Mouse (Mus musculus): Measurements from ENCODE around the gene Ctnnd2. TPM values are rescaled to one million over a fixed set of nuclear protein-coding genes. Genes with fewer than 3 reads are reported as not detected.

The Ctnnd2 gene
- polyA plus RNA-seq, 1 experiment: 0.02 TPM

DNA sequence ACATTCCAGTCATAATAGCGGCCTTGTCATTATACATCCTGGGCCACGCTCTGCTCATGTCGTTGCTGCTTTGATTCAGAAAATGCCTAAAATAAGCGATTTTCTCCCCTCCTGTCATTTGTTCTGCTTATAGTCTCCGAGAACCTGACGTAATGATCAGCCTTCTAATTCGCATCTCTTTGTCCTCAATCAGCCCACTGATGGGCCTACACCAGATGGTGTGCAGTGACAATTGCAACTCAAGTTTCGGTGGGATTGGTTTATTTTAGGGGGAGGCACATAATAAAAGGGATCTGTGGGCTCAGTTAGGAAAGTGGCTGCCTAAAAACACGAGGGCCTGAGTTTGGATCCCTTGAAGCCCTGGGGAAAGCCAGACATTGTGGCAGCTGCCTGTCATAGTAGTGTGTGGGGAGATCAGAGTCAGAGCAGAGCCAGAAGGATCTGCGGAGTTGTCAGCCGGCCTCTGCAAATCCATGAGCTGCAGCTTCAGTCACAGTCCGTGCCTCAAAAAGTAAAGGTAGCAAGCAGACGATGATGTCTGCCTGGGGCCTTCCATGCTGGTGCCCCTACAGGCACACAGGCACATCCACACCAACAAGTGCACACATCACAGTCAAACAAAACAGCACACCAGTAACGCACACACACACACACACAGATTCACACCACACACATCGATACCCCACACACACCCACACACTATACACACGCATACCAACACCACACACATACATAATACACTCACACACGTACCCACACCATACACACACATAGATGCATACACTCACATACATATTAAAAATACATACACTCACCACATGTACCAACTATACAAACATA lies 655.3 kb downstream of the Ctnnd2 start:
- TF ChIP-seq TCF3 (IDR thresholded peaks at IDR 0.05; ENCODE audit: insufficient read length, low read depth): no peak
- TF ChIP-seq MAX (IDR thresholded peaks at IDR 0.05; ENCODE audit: low read depth): no peak
- no peak for TF ChIP-seq POLR2A (IDR thresholded peaks at IDR 0.05; ENCODE audit: insufficient read length, low read depth)
- no peak for TF ChIP-seq TCF12 (IDR thresholded peaks at IDR 0.05; ENCODE audit: insufficient read depth, poor library complexity, severe bottlenecking)
- no peak for TF ChIP-seq POLR2AphosphoS2 (IDR thresholded peaks at IDR 0.05; ENCODE audit: insufficient read length, low read depth)
- no peak for TF ChIP-seq REST (IDR thresholded peaks at IDR 0.05; ENCODE audit: insufficient read depth, insufficient read length)
- TF ChIP-seq MYOD1 (IDR thresholded peaks at IDR 0.05; ENCODE audit: control insufficient read depth in 1 of 3, insufficient read length in 2 of 3, low read depth in 2 of 3): no peak
- TF ChIP-seq E2F4 (IDR thresholded peaks at IDR 0.05; ENCODE audit: insufficient read depth): no peak
- no peak for TF ChIP-seq CEBPB (IDR thresholded peaks at IDR 0.05; ENCODE audit: insufficient read depth, poor library complexity, severe bottlenecking)
- no peak for TF ChIP-seq SRF (IDR thresholded peaks at IDR 0.05; ENCODE audit: control insufficient read depth, insufficient read length, low read depth)
- TF ChIP-seq MYOG (IDR thresholded peaks at IDR 0.05; ENCODE audit: control insufficient read depth in 1 of 3, insufficient read depth in 1 of 3, insufficient read length in 2 of 3, low read depth in 2 of 3): no peak
- no peak for TF ChIP-seq USF1 (IDR thresholded peaks at IDR 0.05; ENCODE audit: low read depth)
- Histone ChIP-seq H3K36me3 (ENCODE audit: control insufficient read depth, insufficient read depth) (no peaks in the 10 kb centered on the region), H3K4me3 (no peak overlapping the region), H3K79me2 (ENCODE audit: control insufficient read depth, insufficient read depth) (no peaks in the 10 kb centered on the region), H3K27me3 (ENCODE audit: control insufficient read depth, insufficient read depth, insufficient read length) (no peaks in the 10 kb centered on the region), H3K4me2 (ENCODE audit: low read depth) (no peak overlapping the region), H3ac (ENCODE audit: control insufficient read depth, insufficient read length) (no peak overlapping the region)

DNA sequence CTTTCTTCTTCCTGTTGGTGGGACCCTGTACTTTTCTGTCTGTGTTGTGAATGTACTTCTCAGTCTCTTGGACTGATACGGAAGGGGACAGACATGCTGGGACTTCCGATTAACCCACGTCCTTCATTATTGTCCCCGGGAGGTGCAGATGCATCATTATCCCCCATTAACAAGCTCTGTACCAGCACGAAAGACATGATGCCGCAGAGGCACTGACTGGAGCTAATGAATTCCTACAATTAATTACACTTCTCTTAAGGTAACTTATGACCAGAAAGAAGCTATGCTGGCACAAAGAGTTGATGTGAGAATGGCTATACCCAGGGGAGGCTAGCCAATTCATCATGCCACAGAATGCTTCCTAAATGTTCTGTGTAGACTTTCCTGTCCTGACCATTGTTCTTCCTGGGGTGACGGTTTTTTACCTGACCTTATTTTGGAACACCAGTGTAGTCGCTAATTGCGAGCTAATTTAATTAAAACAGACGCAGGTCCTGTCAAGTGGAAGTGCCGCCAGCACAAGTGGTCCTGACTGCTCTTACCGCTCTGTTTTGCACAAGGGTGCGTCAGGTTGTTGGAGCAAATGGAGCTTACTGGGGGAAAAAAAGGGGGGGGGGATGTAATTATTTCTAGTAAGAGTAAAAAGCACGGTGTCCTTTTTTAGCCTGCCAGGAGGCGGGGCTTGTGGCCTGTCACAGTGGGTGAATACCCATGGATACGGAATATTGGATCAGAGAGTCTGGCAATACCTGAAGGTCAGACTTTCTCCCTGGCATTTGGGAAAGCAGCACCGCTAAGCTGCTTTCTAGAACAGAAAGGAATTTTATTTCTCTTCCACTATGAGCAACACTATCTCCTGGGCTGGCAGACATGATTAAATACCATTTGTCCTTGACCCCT lies 685.1 kb downstream of the Ctnnd2 start:
- TF ChIP-seq TCF12 (IDR thresholded peaks at IDR 0.05; ENCODE audit: insufficient read depth, poor library complexity, severe bottlenecking): no peak
- TF ChIP-seq USF1 (IDR thresholded peaks at IDR 0.05; ENCODE audit: low read depth): no peak
- no peak for TF ChIP-seq TCF3 (IDR thresholded peaks at IDR 0.05; ENCODE audit: insufficient read length, low read depth)
- no peak for TF ChIP-seq MYOD1 (IDR thresholded peaks at IDR 0.05; ENCODE audit: control insufficient read depth in 1 of 3, insufficient read length in 2 of 3, low read depth in 2 of 3)
- no peak for TF ChIP-seq SRF (IDR thresholded peaks at IDR 0.05; ENCODE audit: control insufficient read depth, insufficient read length, low read depth)
- no peak for TF ChIP-seq REST (IDR thresholded peaks at IDR 0.05; ENCODE audit: insufficient read depth, insufficient read length)
- TF ChIP-seq CEBPB (IDR thresholded peaks at IDR 0.05; ENCODE audit: insufficient read depth, poor library complexity, severe bottlenecking): no peak
- no peak for TF ChIP-seq E2F4 (IDR thresholded peaks at IDR 0.05; ENCODE audit: insufficient read depth)
- TF ChIP-seq POLR2A (IDR thresholded peaks at IDR 0.05; ENCODE audit: insufficient read length, low read depth): no peak
- no peak for TF ChIP-seq MYOG (IDR thresholded peaks at IDR 0.05; ENCODE audit: control insufficient read depth in 1 of 3, insufficient read depth in 1 of 3, insufficient read length in 2 of 3, low read depth in 2 of 3)
- no peak for TF ChIP-seq POLR2AphosphoS2 (IDR thresholded peaks at IDR 0.05; ENCODE audit: insufficient read length, low read depth)
- no peak for TF ChIP-seq MAX (IDR thresholded peaks at IDR 0.05; ENCODE audit: low read depth)
- Histone ChIP-seq H3K4me3 (no peak overlapping the region), H3K27me3 (ENCODE audit: control insufficient read depth, insufficient read depth, insufficient read length) (no peaks in the 10 kb centered on the region), H3K4me2 (ENCODE audit: low read depth) (no peak overlapping the region), H3K79me2 (ENCODE audit: control insufficient read depth, insufficient read depth) (no peaks in the 10 kb centered on the region), H3K36me3 (ENCODE audit: control insufficient read depth, insufficient read depth) (no peaks in the 10 kb centered on the region), H3ac (ENCODE audit: control insufficient read depth, insufficient read length) (no peak overlapping the region)

DNA sequence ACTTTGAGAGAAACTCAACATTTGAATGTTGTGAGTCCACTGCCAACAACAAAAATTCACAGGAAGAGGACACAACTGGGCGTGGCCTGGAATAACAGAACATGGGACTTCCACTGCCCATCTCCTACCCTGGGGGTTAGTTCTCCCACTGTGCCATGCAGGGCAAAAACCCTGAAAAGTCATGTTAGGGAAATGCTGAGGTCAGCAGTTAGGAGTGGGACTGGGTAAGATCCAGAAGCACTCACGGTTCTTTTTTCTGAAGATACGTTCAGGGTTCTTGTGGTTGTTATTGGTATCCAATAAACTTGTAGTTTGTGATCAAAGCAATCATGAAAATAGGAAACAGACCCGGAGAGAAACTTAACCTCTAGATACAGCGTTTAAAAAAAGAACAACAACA lies 695.0 kb downstream of the Ctnnd2 start:
- Histone ChIP-seq H3K36me3 (ENCODE audit: control insufficient read depth, insufficient read depth) (no peaks in the 10 kb centered on the region), H3K4me3 (no peak overlapping the region), H3ac (ENCODE audit: control insufficient read depth, insufficient read length) (no peak overlapping the region), H3K79me2 (ENCODE audit: control insufficient read depth, insufficient read depth) (no peaks in the 10 kb centered on the region), H3K4me2 (ENCODE audit: low read depth) (no peak overlapping the region), H3K27me3 (ENCODE audit: control insufficient read depth, insufficient read depth, insufficient read length) (no peaks in the 10 kb centered on the region)
- TF ChIP-seq POLR2A (IDR thresholded peaks at IDR 0.05; ENCODE audit: insufficient read length, low read depth) (no peak), CEBPB (IDR thresholded peaks at IDR 0.05; ENCODE audit: insufficient read depth, poor library complexity, severe bottlenecking) (no peak), MYOG (IDR thresholded peaks at IDR 0.05; ENCODE audit: control insufficient read depth in 1 of 3, insufficient read depth in 1 of 3, insufficient read length in 2 of 3, low read depth in 2 of 3) (no peak), E2F4 (IDR thresholded peaks at IDR 0.05; ENCODE audit: insufficient read depth) (no peak), TCF12 (IDR thresholded peaks at IDR 0.05; ENCODE audit: insufficient read depth, poor library complexity, severe bottlenecking) (no peak), TCF3 (IDR thresholded peaks at IDR 0.05; ENCODE audit: insufficient read length, low read depth) (no peak), MAX (IDR thresholded peaks at IDR 0.05; ENCODE audit: low read depth) (no peak), USF1 (IDR thresholded peaks at IDR 0.05; ENCODE audit: low read depth) (no peak), POLR2AphosphoS2 (IDR thresholded peaks at IDR 0.05; ENCODE audit: insufficient read length, low read depth) (no peak), MYOD1 (IDR thresholded peaks at IDR 0.05; ENCODE audit: control insufficient read depth in 1 of 3, insufficient read length in 2 of 3, low read depth in 2 of 3) (no peak), REST (IDR thresholded peaks at IDR 0.05; ENCODE audit: insufficient read depth, insufficient read length) (no peak), SRF (IDR thresholded peaks at IDR 0.05; ENCODE audit: control insufficient read depth, insufficient read length, low read depth) (no peak)
